Mouse (Mus musculus): ENCODE measurements around the gene C2cd4a. TPM values are rescaled to one million over a fixed set of nuclear protein-coding genes. Genes with fewer than 3 reads are reported as not detected.

The C2cd4a gene
- polyA plus RNA-seq, 1 experiment from 2014 or later, result 0.33 TPM

DNA sequence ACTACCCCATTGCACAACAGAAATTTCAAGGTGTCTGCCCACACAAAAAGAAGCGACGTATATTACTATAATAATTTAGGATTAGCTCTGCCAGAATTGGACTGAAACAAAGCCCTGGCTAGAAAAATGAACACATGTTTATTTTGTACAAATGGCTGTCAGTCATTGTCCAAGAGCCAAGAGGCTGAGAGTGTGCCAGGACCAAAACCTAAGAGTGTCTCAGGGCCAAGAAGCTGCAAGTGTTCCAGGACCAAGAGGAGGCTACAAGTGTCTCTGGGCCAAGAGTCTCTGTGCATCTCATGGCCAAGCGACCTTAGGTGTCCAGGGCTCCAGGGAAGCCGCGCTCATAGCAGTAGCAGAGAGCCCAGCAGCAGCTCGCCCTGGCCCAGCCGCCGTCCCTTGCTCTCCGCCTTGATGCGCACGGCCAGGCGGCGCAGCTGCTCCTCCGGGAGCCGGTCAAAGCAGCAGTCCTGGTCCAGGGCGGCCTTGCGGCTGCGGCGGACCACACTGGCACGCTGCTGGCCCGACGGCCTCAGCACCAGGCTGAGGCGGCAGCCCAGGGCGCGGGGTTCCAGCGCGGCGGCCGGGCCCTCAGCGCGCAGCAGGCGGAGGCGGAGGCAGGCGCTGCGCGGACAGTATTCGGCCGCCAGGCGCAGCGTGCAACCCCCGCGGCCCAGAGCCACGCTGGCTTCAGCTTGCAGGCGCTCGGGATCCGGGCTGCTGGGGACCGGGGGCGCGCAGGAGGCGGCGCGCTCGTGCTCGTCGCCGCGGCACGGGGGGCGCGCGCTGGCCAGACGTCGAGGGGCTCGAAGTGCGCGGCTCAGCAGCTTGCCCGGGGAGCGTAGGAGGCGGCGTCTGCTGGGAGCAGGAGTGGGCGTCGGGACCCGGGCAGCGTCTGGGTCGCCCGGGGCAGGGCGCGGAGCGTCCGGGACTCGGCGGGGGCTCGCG is 1.4 kb downstream of the C2cd4a start:
- H3K36me3 ChIP-seq, result no peaks in the 10 kb centered on the region
- peak overlapping the region; percentile 65 for H3K9ac ChIP-seq
- 2% methylated on average over 79 of the region's 84 CpGs for WGBS
- H3K4me2 ChIP-seq (replicated peaks), result peak overlapping the region; percentile 91
- peaks cover 44% of the 10 kb centered on the region for H3K27me3 ChIP-seq
- H3K4me3 ChIP-seq, result peak overlapping the region; percentile 64
- H3K9me3 ChIP-seq, result no peaks in the 10 kb centered on the region
- peak; percentile 74 for ATAC-seq (ENCODE audit: low FRiP score, low read depth)
- H3K27ac ChIP-seq, result no peak overlapping the region
- H3K4me1 ChIP-seq, result peaks cover 16% of the 10 kb centered on the region

DNA sequence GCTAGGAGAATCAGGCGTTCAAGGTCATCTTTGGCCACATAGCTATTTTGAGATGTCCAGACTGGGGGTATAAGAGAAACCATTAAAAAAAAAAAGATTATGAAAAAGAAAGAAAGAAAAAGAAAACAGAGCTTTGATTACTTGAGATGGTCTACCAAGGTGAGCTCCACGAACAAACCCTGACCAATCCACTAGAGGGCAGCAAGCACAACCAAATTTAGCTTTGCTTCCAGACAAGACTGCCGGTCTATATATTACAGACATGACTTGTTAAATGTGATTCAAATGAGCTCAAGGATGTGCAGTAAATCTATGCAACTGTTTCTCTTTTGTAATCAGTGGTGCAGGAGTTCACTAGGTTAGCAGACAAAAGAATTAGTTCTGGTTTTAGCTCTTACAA is 3.9 kb downstream of the C2cd4a start:
- no peak for ATAC-seq (ENCODE audit: low FRiP score, low read depth)
- peaks cover 44% of the 10 kb centered on the region for H3K27me3 ChIP-seq
- no peak overlapping the region for H3K4me3 ChIP-seq
- H3K9me3 ChIP-seq, result 0 out of 2 replicates have a peak, but pooled peaks cover 3% of the 10 kb centered on the region
- WGBS, result 6% methylated on average over 3 of the region's 3 CpGs
- H3K27ac ChIP-seq, result no peak overlapping the region
- H3K9ac ChIP-seq, result no peak overlapping the region
- H3K36me3 ChIP-seq, result no peaks in the 10 kb centered on the region
- H3K4me2 ChIP-seq (replicated peaks), result no peak overlapping the region
- H3K4me1 ChIP-seq, result peaks cover 21% of the 10 kb centered on the region

DNA sequence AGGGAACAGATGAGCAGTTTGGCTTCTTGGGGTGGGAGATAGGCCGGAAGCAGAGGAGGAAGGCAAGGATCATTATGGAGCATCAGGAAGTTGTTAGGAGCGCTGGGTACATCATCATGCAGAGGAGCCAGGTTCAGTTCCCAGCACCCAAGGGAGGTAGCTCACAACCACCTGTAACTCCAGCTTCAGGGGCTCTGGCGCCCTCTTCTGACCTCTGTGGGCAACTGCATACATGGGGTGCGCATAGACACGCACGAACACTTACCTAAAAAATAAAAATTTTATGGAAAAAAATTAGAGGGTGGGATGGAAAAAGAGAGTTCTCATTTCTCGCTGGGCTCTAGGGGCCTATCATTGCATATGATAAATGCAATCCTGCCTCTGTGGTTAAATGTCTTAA is 6.6 kb downstream of the C2cd4a start:
- Histone ChIP-seq H3K27me3 (peaks cover 20% of the 10 kb centered on the region), H3K9me3 (0 out of 2 replicates have a peak, but pooled peaks cover 3% of the 10 kb centered on the region), H3K27ac (no peak overlapping the region), H3K36me3 (no peaks in the 10 kb centered on the region), H3K9ac (no peak overlapping the region), H3K4me1 (peaks cover 6% of the 10 kb centered on the region; the same call in 1 of the 2 replicates), H3K4me3 (no peak overlapping the region), H3K4me2 (replicated peaks) (no peak overlapping the region)
- 81% methylated on average over 7 of the region's 7 CpGs for WGBS
- no peak for ATAC-seq (ENCODE audit: low FRiP score, low read depth)

DNA sequence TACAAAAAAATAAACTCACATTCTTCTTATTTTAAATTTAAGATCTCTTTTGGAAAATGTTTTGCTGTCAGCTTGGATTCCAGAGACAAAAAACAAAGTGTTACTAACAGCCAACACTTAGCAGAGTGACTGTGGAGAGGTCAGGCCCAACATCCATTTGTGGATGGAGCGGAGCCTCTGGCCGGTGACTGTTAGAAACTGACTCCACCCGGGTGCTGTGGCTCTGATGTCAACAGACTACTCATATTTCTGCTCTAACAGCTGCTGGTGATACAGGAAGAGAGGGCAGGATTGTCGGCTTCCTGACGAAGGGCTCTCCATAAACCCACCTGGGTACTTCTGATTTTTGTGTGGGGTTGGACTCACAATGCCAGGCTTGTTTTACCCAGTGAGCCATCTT is 9.0 kb downstream of the C2cd4a start:
- 37% methylated on average over 5 of the region's 5 CpGs for WGBS
- H3K9me3 ChIP-seq, result 0 out of 2 replicates have a peak, but pooled peaks cover 3% of the 10 kb centered on the region
- H3K36me3 ChIP-seq, result no peaks in the 10 kb centered on the region
- H3K27me3 ChIP-seq, result no peaks in the 10 kb centered on the region
- H3K4me2 ChIP-seq (replicated peaks), result no peak overlapping the region
- peaks cover 12% of the 10 kb centered on the region for H3K4me1 ChIP-seq
- no peak overlapping the region for H3K9ac ChIP-seq
- no peak for ATAC-seq (ENCODE audit: low FRiP score, low read depth)
- no peak overlapping the region for H3K27ac ChIP-seq
- H3K4me3 ChIP-seq, result no peak overlapping the region

DNA sequence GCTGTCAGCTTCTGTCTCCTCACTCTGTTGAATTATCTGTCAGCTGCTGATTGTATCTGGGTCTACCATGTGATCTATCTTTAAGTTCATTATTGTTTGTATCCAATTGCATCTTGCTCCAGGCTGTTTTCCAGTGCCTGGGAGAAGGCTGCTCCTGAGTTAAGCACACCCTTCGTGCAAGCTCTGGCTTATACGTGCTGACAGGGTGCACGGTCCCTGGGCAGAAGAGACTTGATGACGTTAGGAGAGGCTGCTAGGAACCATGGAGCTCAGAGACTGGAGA is 13.5 kb downstream of the C2cd4a start:
- Histone ChIP-seq H3K27me3 (no peaks in the 10 kb centered on the region), H3K4me3 (no peak overlapping the region), H3K9ac (no peak overlapping the region), H3K4me2 (replicated peaks) (no peak overlapping the region), H3K27ac (no peak overlapping the region), H3K9me3 (no peaks in the 10 kb centered on the region), H3K36me3 (no peaks in the 10 kb centered on the region), H3K4me1 (peaks cover 36% of the 10 kb centered on the region)
- no peak for ATAC-seq (ENCODE audit: low FRiP score, low read depth)
- WGBS, result 78% methylated on average over 4 of the region's 4 CpGs

DNA sequence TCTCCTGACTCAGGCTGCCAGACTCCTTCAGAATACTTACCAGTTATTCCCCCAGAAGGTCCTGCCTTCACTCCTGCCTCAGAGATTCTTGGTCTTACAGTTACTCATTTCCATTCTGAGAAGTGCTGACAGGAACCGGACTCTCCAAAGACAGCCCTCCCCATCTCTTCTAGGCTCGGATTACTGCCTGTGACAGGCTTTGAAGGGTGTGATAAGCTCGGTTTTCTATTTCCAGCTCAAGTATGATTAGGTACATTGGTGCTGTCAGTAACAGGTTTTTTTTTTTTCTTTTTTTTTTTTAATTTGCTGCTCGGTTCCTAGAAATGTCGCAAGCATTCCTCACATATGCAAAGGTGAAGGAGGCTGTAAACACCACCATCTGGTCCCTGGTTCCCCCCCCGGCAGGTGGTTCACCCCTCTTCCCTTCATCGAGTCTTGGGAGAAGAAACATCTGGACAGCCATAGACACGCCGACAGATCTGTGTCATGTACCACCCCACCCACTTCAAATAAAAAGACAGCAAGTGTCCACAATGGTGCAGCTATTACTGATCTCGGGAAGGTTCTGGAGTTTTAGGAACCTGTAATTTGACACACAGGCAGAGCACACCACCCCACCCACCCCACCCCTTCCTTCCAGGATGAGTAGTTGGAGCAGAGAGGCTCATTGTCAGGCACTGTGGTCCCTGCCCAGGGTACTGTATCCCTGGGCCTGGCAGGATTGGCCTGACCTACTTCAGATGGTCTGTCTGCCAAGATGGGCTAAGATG is 14.0 kb downstream of the C2cd4a start:
- Histone ChIP-seq H3K9ac (no peak overlapping the region), H3K27me3 (no peaks in the 10 kb centered on the region), H3K36me3 (no peaks in the 10 kb centered on the region), H3K9me3 (no peaks in the 10 kb centered on the region), H3K4me3 (no peak overlapping the region), H3K27ac (no peak overlapping the region), H3K4me2 (replicated peaks) (no peak overlapping the region), H3K4me1 (peaks cover 33% of the 10 kb centered on the region)
- whole genome bisulfite sequencing, result 19% methylated on average over 10 of the region's 10 CpGs
- ATAC-seq (ENCODE audit: low FRiP score, low read depth), result no peak

DNA sequence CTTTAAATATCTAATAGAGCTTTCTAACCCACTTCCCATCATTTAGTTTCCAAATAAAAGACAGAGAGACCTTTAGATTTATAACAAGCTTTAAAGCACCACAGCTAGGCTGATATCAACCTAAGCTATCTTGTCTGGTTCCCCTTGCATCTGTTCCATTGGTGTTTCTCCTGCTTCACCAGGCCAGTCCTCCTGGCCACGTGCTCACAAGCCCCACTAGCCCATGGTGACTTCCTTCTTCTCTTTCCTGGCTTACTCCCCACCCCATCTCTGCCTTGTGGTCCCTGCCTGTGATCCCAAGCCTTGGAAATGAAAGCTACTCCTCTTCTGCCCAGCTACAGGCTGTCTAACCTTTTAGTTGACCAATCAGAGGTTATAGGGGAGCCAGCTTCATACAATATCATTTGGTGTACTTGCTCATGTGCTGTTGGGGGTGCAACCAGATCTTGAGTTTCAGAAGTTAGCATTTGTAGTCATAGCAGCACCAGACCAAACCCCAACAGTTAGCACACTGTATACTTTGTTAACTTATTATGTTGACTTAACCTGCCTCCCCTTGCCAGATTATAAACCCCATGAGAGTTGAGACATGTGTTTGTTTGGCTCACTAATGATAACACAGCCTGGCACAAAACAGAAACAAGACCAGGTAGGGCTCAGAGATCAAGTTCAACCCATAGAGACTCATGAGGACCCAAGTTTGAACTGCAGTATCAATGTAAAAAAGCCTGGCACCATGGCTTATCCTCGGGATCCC is 15.8 kb downstream of the C2cd4a start:
- no peak overlapping the region for H3K27ac ChIP-seq
- no peaks in the 10 kb centered on the region for H3K27me3 ChIP-seq
- H3K4me3 ChIP-seq, result no peak overlapping the region
- no peaks in the 10 kb centered on the region for H3K9me3 ChIP-seq
- no peak for ATAC-seq (ENCODE audit: low FRiP score, low read depth)
- H3K36me3 ChIP-seq, result no peaks in the 10 kb centered on the region
- H3K9ac ChIP-seq, result no peak overlapping the region
- WGBS, result 65% methylated on average over 2 of the region's 2 CpGs
- peaks cover 37% of the 10 kb centered on the region for H3K4me1 ChIP-seq
- no peak overlapping the region for H3K4me2 ChIP-seq (replicated peaks)

DNA sequence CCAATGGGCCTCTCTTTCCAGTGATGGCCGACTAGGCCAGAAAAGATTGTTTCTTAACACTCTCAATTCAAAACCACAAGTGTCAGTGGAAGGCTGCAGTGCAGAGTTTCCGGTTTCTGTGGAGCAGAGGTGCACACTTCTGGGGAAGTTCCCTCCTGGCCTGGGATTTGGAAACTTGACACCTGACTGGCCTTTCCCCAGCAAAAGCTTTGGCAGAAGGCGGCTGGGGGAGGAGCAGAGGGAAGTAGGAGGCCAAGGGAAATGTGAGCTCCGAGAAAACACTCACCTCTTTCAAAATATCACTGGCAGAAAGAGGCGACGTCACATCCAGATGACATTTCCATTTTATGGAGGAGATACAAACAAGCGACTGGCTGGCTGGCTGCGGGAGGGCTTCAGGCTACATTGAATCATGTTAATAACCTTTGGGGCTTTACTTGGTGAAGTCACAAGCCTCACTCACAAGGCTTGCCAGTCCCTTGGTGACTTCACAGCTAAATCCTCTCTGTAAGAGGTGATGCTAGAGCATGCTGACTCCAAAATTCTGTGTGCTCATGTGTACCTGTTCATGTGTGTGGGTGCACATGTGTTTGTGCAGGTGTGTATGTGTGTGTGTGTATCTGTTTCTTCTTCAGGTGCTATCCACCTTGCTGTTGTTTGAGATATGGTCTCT is 18.3 kb downstream of the C2cd4a start:
- H3K27ac ChIP-seq, result peak overlapping the region; percentile 86
- no peak overlapping the region for H3K9ac ChIP-seq
- peak; percentile 86 for ATAC-seq (ENCODE audit: low FRiP score, low read depth)
- no peaks in the 10 kb centered on the region for H3K27me3 ChIP-seq
- H3K4me3 ChIP-seq, result no peak overlapping the region
- H3K4me2 ChIP-seq (replicated peaks), result peak overlapping the region; percentile 49
- H3K36me3 ChIP-seq, result no peaks in the 10 kb centered on the region
- 1% methylated on average over 8 of the region's 8 CpGs for WGBS
- no peaks in the 10 kb centered on the region for H3K9me3 ChIP-seq
- peaks cover 37% of the 10 kb centered on the region for H3K4me1 ChIP-seq

DNA sequence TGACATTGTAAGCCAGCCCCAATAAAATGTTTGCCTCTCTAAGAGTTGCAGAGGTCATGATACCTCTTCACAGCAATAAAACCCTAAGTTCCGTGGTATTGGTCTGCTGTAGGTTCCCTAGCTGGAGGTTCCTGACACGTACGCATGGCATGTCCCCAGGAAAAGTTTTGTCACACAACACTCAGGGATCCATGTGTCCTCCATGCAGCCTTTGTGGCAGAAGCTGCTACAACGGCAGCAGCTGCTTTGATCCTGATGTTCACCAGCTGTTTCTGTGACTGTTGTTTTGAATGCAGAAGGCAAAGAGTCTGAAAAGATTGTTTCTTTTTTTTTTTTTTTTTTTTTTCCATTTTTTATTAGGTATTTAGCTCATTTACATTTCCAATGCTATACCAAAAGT is 19.0 kb downstream of the C2cd4a start:
- Histone ChIP-seq H3K4me3 (no peak overlapping the region), H3K9ac (no peak overlapping the region), H3K4me1 (peaks cover 32% of the 10 kb centered on the region), H3K27ac (peak overlapping the region; percentile 77), H3K9me3 (no peaks in the 10 kb centered on the region), H3K27me3 (no peaks in the 10 kb centered on the region), H3K36me3 (no peaks in the 10 kb centered on the region), H3K4me2 (replicated peaks) (no peak overlapping the region)
- 48% methylated on average over 4 of the region's 4 CpGs for WGBS
- no peak for ATAC-seq (ENCODE audit: low FRiP score, low read depth)

DNA sequence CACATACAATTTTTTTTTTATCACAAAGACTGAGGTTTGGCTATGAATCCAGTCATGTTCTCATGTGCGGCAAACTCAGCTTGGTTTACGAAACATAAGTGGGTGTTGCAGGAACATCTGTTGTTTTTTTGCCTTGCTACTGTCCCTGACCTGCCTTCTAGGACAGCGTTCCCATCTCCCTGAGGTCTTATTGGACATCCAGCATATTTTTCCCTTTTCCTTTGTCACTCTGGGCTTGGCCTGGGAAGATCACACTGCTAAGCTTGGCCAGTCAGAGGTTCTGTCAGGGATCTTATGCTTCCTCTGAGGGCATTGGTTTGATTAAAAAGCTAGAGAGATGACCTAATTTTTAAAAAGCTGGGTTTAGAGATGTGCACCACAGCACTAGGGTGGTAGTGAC is 21.0 kb downstream of the C2cd4a start:
- ATAC-seq (ENCODE audit: low FRiP score, low read depth), result no peak
- Histone ChIP-seq H3K27me3 (no peaks in the 10 kb centered on the region), H3K27ac (no peak overlapping the region), H3K4me2 (replicated peaks) (no peak overlapping the region), H3K9me3 (no peaks in the 10 kb centered on the region), H3K36me3 (no peaks in the 10 kb centered on the region), H3K9ac (no peak overlapping the region), H3K4me3 (no peak overlapping the region), H3K4me1 (peaks cover 22% of the 10 kb centered on the region)
- 88% methylated on average over 3 of the region's 3 CpGs for WGBS

DNA sequence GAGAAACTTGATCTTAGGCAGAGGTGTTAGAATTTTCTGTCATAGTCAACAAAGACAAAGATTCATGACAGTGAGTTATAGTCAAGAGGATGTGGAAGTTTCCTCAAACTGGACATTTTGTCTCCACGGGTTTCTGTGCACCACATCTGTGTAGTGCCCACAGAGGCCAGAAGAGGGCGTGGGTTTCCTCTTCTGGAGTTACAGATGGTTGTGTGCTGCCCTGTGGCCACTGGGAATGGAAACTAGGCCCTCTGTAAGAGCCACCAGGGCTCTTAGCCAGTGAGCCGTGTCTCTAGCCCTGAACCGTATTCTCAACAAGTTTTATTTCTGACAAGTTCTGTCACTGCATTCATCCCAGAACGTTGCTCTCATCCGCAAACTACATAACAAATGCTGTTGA is 21.6 kb downstream of the C2cd4a start:
- Histone ChIP-seq H3K27me3 (no peaks in the 10 kb centered on the region), H3K4me2 (replicated peaks) (no peak overlapping the region), H3K9ac (no peak overlapping the region), H3K4me3 (no peak overlapping the region), H3K36me3 (no peaks in the 10 kb centered on the region), H3K27ac (no peak overlapping the region), H3K4me1 (peaks cover 22% of the 10 kb centered on the region), H3K9me3 (no peaks in the 10 kb centered on the region)
- no peak for ATAC-seq (ENCODE audit: low FRiP score, low read depth)
- WGBS, result 65% methylated on average over 6 of the region's 6 CpGs

Data from limb, embryonic 13.5 days (tissue).